Mouse (Mus musculus): Measurements from ENCODE around the gene Smlr1. TPM values are rescaled to one million over a fixed set of nuclear protein-coding genes. Genes with fewer than 3 reads are reported as not detected.

Smlr1 gene
- polyA plus RNA-seq, 1 experiment from 2014 or later: not detected

DNA sequence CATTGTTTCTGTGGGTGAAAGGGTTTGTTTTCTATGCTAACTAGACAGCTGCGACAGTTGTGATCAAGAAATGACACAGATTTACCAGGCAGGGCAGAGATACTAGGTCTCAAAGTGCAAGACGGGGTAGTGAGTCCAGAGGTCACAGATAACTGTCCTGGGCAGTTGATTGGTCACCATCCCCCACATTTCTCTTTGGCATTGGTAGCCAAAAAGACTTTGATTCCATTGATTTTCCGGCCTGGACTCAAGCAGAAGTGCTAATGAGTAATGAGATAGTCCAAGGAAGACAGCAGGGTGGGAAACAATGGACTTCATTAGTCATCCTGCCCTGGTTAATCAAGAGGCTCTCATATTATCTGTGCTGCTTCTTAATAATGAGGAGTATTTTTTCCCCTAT lies 16.1 kb downstream of the Smlr1 start:
- H3K4me3 ChIP-seq (ENCODE audit: low read depth, low read length): no peak overlapping the region
- DNase-seq (ENCODE audit: low spot score) (no peak), ATAC-seq (no peak)
- no peak overlapping the region for H3K4me2 ChIP-seq (replicated peaks; ENCODE audit: low read depth, low read length)
- no peaks in the 10 kb centered on the region for H3K9me3 ChIP-seq (ENCODE audit: low read length)
- peaks cover 23% of the 10 kb centered on the region; the same call in 1 of the 2 replicates for H3K36me3 ChIP-seq (ENCODE audit: insufficient read depth, low read length)
- H3K27me3 ChIP-seq (replicated peaks; ENCODE audit: insufficient read depth, low read length): no peaks in the 10 kb centered on the region
- no peaks in the 10 kb centered on the region for H3K4me1 ChIP-seq (ENCODE audit: insufficient read depth, low read depth, low read length)
- H3K27ac ChIP-seq (ENCODE audit: low read length): no peak overlapping the region
- no peak overlapping the region for H3K9ac ChIP-seq (replicated peaks; ENCODE audit: low read depth)
- TF ChIP-seq CTCF (IDR thresholded peaks at IDR 0.05) (no peak), EP300 (IDR thresholded peaks at IDR 0.05) (no peak)
- WGBS: 76% methylated on average over 3 of the region's 3 CpGs

DNA sequence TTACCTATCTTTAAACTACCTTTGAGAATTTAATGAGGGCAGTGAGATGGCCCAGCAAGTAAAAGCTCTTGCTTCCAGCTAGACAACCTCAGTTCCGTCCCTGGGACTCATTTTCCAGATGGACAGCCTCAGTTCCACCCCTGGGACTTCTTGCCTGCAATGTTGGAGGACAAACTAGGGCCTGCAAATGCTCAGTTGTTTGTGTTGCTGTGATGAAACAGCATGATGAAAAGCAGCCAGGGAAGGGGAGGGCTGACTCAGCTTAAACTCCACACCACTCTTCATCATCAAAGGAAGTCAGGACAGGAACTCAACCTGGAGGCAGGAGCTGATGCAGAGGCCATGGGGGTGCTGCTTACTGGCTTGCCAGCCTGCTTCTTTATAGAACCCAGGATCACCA lies 22.2 kb downstream of the Smlr1 start:
- no peak overlapping the region for H3K4me2 ChIP-seq (replicated peaks; ENCODE audit: low read depth, low read length)
- ATAC-seq (no peak), DNase-seq (ENCODE audit: low spot score) (no peak)
- WGBS: 71% methylated on average over 1 of the region's 1 CpGs
- H3K4me1 ChIP-seq (ENCODE audit: insufficient read depth, low read depth, low read length): no peaks in the 10 kb centered on the region
- no peak overlapping the region for H3K9ac ChIP-seq (replicated peaks; ENCODE audit: low read depth)
- no peak overlapping the region for H3K27ac ChIP-seq (ENCODE audit: low read length)
- H3K9me3 ChIP-seq (ENCODE audit: low read length): no peaks in the 10 kb centered on the region
- peaks cover 14% of the 10 kb centered on the region; the same call in 1 of the 2 replicates for H3K36me3 ChIP-seq (ENCODE audit: insufficient read depth, low read length)
- no peak overlapping the region for H3K4me3 ChIP-seq (ENCODE audit: low read depth, low read length)
- H3K27me3 ChIP-seq (replicated peaks; ENCODE audit: insufficient read depth, low read length): no peaks in the 10 kb centered on the region
- TF ChIP-seq EP300 (IDR thresholded peaks at IDR 0.05) (no peak), CTCF (IDR thresholded peaks at IDR 0.05) (no peak)

DNA sequence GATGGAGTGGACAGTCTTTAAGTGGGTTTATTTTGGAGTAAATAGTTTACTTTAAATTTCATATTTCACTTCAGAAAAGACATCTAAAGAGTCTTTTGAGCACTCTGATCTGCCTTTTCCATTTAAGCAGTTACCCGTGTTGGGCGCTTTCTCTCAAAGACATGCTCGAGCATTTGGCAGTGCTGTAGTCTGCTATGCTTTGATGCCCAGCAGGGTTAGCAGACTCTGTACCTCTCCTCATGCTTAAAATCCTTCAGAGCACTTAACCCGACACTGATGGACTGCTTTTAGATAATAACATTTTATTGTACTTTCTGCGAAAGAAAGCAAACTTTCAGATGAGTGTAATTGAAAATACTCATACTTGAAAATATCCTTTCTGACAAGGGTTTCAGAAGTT lies 32.8 kb downstream of the Smlr1 start:
- Histone ChIP-seq H3K36me3 (ENCODE audit: insufficient read depth, low read length) (peaks cover 17% of the 10 kb centered on the region; the same call in 1 of the 2 replicates), H3K4me2 (replicated peaks; ENCODE audit: low read depth, low read length) (no peak overlapping the region), H3K27ac (ENCODE audit: low read length) (no peak overlapping the region), H3K9me3 (ENCODE audit: low read length) (no peaks in the 10 kb centered on the region), H3K27me3 (replicated peaks; ENCODE audit: insufficient read depth, low read length) (no peaks in the 10 kb centered on the region), H3K4me3 (ENCODE audit: low read depth, low read length) (no peak overlapping the region), H3K4me1 (ENCODE audit: insufficient read depth, low read depth, low read length) (no peaks in the 10 kb centered on the region), H3K9ac (replicated peaks; ENCODE audit: low read depth) (no peak overlapping the region)
- ATAC-seq: no peak
- DNase-seq (ENCODE audit: low spot score): no peak
- 56% methylated on average over 5 of the region's 5 CpGs for WGBS
- TF ChIP-seq CTCF (IDR thresholded peaks at IDR 0.05) (no peak), EP300 (IDR thresholded peaks at IDR 0.05) (no peak)

DNA sequence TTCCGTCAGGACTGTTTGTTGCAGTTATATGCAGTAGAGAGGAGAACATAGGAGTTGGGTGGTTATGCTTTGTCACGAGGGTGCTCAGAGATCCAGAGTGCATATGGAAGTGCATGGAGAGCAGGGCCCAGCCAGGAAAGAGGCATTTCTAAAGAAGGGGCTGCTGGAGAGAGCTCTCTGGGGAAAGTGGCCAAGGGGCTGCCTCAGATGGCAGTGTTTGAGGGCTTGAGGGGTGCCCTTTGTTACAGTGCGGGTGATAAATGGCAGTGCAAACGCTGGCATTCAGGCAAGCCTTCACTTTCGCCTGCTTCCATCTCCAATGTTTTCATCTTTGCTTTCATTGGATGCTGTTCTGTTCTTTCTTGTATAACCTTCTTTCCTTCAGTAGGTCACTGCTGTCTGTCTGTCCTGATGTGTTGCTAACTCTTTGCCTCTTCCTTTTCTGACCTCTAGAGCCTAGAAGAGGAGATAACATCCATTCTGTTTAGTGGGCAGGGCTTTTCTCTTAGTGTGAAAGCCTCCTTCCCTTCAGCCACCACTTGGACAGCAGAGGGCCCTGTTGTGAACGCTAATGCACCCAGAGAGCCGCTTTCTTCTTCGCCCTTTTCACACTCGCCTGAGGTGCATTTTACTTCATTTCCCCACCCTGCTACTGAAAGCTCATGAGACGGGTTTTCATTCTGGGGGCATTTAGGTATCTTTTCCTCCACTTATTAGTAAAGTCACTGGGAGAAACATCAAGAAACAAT lies 36.6 kb downstream of the Smlr1 start:
- no peak overlapping the region for H3K27ac ChIP-seq (ENCODE audit: low read length)
- 69% methylated on average over 10 of the region's 10 CpGs for WGBS
- no peaks in the 10 kb centered on the region for H3K4me1 ChIP-seq (ENCODE audit: insufficient read depth, low read depth, low read length)
- H3K27me3 ChIP-seq (replicated peaks; ENCODE audit: insufficient read depth, low read length): no peaks in the 10 kb centered on the region
- ATAC-seq: no peak
- no peak overlapping the region for H3K4me2 ChIP-seq (replicated peaks; ENCODE audit: low read depth, low read length)
- peaks cover 7% of the 10 kb centered on the region; the same call in 1 of the 2 replicates for H3K36me3 ChIP-seq (ENCODE audit: insufficient read depth, low read length)
- no peak overlapping the region for H3K9ac ChIP-seq (replicated peaks; ENCODE audit: low read depth)
- H3K9me3 ChIP-seq (ENCODE audit: low read length): no peaks in the 10 kb centered on the region
- no peak for DNase-seq (ENCODE audit: low spot score)
- TF ChIP-seq EP300 (IDR thresholded peaks at IDR 0.05) (no peak), CTCF (IDR thresholded peaks at IDR 0.05) (peak; percentile 44)
- no peak overlapping the region for H3K4me3 ChIP-seq (ENCODE audit: low read depth, low read length)

DNA sequence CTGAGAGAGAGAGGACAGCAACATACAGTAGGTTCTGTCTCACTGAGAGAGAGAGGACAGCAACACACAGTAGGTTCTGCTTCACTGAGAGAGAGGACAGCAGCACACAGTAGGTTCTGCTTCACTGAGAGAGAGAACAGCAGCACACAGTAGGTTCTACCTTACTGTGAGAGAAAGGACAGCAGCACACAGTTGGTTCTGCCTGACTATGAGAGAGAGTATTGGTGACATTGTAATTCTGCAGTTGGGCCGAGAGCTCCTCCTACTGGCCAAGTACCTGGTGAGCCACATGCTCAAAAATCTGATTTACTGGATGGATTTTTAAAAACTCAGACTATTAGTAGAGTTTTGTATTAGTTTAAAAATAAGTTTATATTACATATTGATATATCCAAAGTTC lies 47.6 kb downstream of the Smlr1 start:
- Histone ChIP-seq H3K27ac (ENCODE audit: low read length) (no peak overlapping the region), H3K27me3 (replicated peaks; ENCODE audit: insufficient read depth, low read length) (no peaks in the 10 kb centered on the region), H3K36me3 (ENCODE audit: insufficient read depth, low read length) (no peaks in the 10 kb centered on the region), H3K9me3 (ENCODE audit: low read length) (no peaks in the 10 kb centered on the region), H3K4me3 (ENCODE audit: low read depth, low read length) (no peak overlapping the region), H3K9ac (replicated peaks; ENCODE audit: low read depth) (no peak overlapping the region), H3K4me2 (replicated peaks; ENCODE audit: low read depth, low read length) (no peak overlapping the region), H3K4me1 (ENCODE audit: insufficient read depth, low read depth, low read length) (no peaks in the 10 kb centered on the region)
- 14% methylated on average over 1 of the region's 1 CpGs for WGBS
- DNase-seq (ENCODE audit: low spot score) (peak; percentile 76), ATAC-seq (no peak)
- TF ChIP-seq CTCF (IDR thresholded peaks at IDR 0.05): peak; percentile 88
- TF ChIP-seq EP300 (IDR thresholded peaks at IDR 0.05): no peak

DNA sequence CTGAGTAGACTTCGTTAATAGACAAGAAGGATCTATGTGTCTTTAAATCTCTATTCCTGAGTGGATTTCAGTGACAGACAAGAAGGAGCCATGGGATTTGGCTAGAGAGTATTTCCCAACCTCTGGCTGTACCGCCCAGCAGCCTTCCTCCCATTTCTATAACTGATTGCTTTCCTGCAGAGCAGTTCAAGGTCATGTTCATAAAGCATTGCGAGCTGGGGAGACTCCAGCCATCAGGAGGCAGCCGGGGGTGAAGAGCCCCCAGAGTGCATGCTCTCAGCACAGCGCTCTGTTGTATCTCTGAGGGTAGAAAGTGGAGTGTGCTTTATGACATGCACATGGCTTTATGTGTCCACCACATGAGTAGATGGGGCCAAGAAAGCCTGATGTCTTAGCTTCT lies 53.3 kb downstream of the Smlr1 start:
- WGBS: 52% methylated on average over 5 of the region's 5 CpGs
- Histone ChIP-seq H3K4me2 (replicated peaks; ENCODE audit: low read depth, low read length) (no peak overlapping the region), H3K27ac (ENCODE audit: low read length) (no peak overlapping the region), H3K36me3 (ENCODE audit: insufficient read depth, low read length) (peaks cover 7% of the 10 kb centered on the region; the same call in 1 of the 2 replicates), H3K4me3 (ENCODE audit: low read depth, low read length) (no peak overlapping the region), H3K27me3 (replicated peaks; ENCODE audit: insufficient read depth, low read length) (no peaks in the 10 kb centered on the region), H3K9me3 (ENCODE audit: low read length) (no peaks in the 10 kb centered on the region), H3K4me1 (ENCODE audit: insufficient read depth, low read depth, low read length) (no peaks in the 10 kb centered on the region), H3K9ac (replicated peaks; ENCODE audit: low read depth) (no peak overlapping the region)
- no peak for TF ChIP-seq EP300 (IDR thresholded peaks at IDR 0.05)
- TF ChIP-seq CTCF (IDR thresholded peaks at IDR 0.05): no peak
- ATAC-seq (no peak), DNase-seq (ENCODE audit: low spot score) (no peak)
